Mouse (Mus musculus) hindbrain, embryonic 16.5 days (tissue): ENCODE measurements around the gene Cdk17. TPM values are rescaled to one million over a fixed set of nuclear protein-coding genes. Genes with fewer than 3 reads are reported as not detected.

Experiments used
- ATAC-seq: fragments of 200-750 bp; cut with Nextera tagmentation; 2 replicates; pipeline ENCODE4 v1.8.0; 2017; ENCODE audit warnings: moderate TSS enrichment, moderate library complexity
- H3K27ac ChIP-seq: fragments of 300-500 bp; sonication (generic); 2 replicates; pipeline ENCODE4 v1.5.1; 2014; ENCODE audit warnings: low read depth, mild to moderate bottlenecking, control low read depth, low read length, moderate library complexity
- H3K27me3 ChIP-seq: fragments of 300-500 bp; sonication (generic); replicated peaks from 2 replicates; pipeline ENCODE4 v1.6.1; 2014; ENCODE audit warnings: low read length; ENCODE audit not compliant: control insufficient read depth, insufficient read depth
- H3K36me3 ChIP-seq: fragments of 300-500 bp; sonication (generic); 2 replicates; pipeline ENCODE4 v1.6.1; 2014; ENCODE audit warnings: mild to moderate bottlenecking, low read length, moderate library complexity, mixed read lengths; ENCODE audit not compliant: control insufficient read depth, insufficient read depth
- H3K4me1 ChIP-seq: fragments of 300-500 bp; sonication (generic); 2 replicates; pipeline ENCODE4 v1.6.1; 2014; ENCODE audit warnings: low read depth, low read length; ENCODE audit not compliant: control insufficient read depth, insufficient read depth
- H3K4me2 ChIP-seq: fragments of 300-500 bp; sonication (generic); 2 replicates; pipeline ENCODE4 v1.6.1; 2014; ENCODE audit warnings: mild to moderate bottlenecking, low read length, control low read depth, moderate library complexity
- H3K4me3 ChIP-seq: fragments of 300-500 bp; sonication (generic); 2 replicates; pipeline ENCODE4 v1.5.1; 2014; ENCODE audit warnings: mild to moderate bottlenecking, low read length, control low read depth, moderate library complexity
- H3K9ac ChIP-seq: fragments of 300-500 bp; sonication (generic); 2 replicates; pipeline ENCODE4 v1.6.1; 2014; ENCODE audit warnings: low read depth, mild to moderate bottlenecking, control low read depth, low read length, moderate library complexity
- H3K9me3 ChIP-seq: fragments of 300-500 bp; sonication (generic); 2 replicates; pipeline ENCODE4 v1.6.1; 2014; ENCODE audit warnings: mild to moderate bottlenecking, low read length, moderate library complexity; ENCODE audit not compliant: control insufficient read depth
- WGBS: fragments of 180-500 bp; shearing (Covaris S2); extraction: QIAGEN DNeasy Blood & Tissue Kit; methylation state at CpG from one replicate; pipeline ENCODE4 v1.1.7; 2014; 5-methylcytosine and 5-hydroxymethylcytosine counted together
- polyA plus RNA-seq: library from polyadenylated mRNA; unstranded; fragments of >200 nt; fragmentation: Nextera tagmentation; extraction: Ambion mirVana; gene quantifications from 2 replicates; pipeline ENCODE4 v1.2.1, GENCODE M21; 2015

Cdk17 gene
- polyA plus RNA-seq, 1 experiment from 2014 or later: 31.6 TPM

DNA sequence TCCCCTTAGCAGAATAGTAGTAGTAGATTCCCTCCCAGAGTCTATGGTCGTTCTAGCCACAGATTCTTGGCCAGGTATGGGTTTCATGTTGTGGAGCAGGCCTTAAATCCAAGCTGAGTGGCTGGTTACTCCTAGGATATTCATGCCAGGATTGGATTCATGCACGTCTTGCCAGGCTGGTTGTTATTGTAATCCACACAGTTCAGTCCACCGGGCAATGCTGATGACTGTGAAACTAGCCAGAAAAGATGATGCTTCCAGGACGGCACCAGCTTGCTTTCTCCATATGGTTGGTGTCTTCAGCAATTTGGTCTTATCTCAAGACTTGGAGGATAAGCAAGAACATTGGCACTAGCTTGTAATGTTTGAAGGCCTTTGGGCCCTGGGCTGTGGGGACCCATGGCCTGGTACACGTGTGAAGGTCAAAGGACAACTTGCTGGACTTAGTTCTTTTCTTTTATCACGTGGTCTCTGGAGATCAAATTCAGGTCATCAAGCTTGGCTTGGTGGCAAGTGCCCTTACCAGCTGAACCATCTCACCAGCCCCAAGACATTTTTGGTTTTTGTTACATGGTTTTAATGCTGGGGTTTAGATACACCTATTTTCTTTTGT lies 41.3 kb downstream of the Cdk17 start:
- H3K9ac ChIP-seq: no peak overlapping the region
- 87% methylated on average over 6 of the region's 6 CpGs for WGBS
- no peak overlapping the region for H3K4me3 ChIP-seq
- no peaks in the 10 kb centered on the region for H3K36me3 ChIP-seq
- ATAC-seq: no peak
- H3K9me3 ChIP-seq: no peaks in the 10 kb centered on the region
- H3K4me1 ChIP-seq: peaks cover 4% of the 10 kb centered on the region; the same call in 1 of the 2 replicates
- no peak overlapping the region for H3K27ac ChIP-seq
- H3K27me3 ChIP-seq: no peaks in the 10 kb centered on the region
- H3K4me2 ChIP-seq: no peak overlapping the region

GRCm38 (mm10) chr10:93205287-93205956 lies 44.7 kb downstream of the Cdk17 start:
- no peak overlapping the region for H3K9ac ChIP-seq
- WGBS: 69% methylated on average over 4 of the region's 4 CpGs
- H3K36me3 ChIP-seq: peaks cover 3% of the 10 kb centered on the region; the same call in 1 of the 2 replicates
- no peak overlapping the region for H3K4me2 ChIP-seq
- H3K27me3 ChIP-seq: no peaks in the 10 kb centered on the region
- no peak overlapping the region for H3K27ac ChIP-seq
- no peak overlapping the region for H3K4me3 ChIP-seq
- H3K9me3 ChIP-seq: no peaks in the 10 kb centered on the region
- no peaks in the 10 kb centered on the region for H3K4me1 ChIP-seq
- no peak for ATAC-seq

- Histone ChIP-seq H3K9ac (no peak overlapping the region), H3K4me3 (no peak overlapping the region), H3K9me3 (no peaks in the 10 kb centered on the region), H3K27ac (no peak overlapping the region), H3K4me2 (no peak overlapping the region), H3K27me3 (no peaks in the 10 kb centered on the region), H3K36me3 (peaks cover 5% of the 10 kb centered on the region), H3K4me1 (no peaks in the 10 kb centered on the region)
- WGBS: 86% methylated on average over 5 of the region's 5 CpGs
- ATAC-seq: no peak
These were observed 46.5 kb downstream of the Cdk17 start for GRCm38 (mm10) chr10:93207176-93207575.

GRCm38 (mm10) chr10:93212699-93213098 lies 52.0 kb downstream of the Cdk17 start:
- ATAC-seq: no peak
- H3K4me2 ChIP-seq: no peak overlapping the region
- no peaks in the 10 kb centered on the region for H3K4me1 ChIP-seq
- H3K9me3 ChIP-seq: no peaks in the 10 kb centered on the region
- no peak overlapping the region for H3K27ac ChIP-seq
- peaks cover 26% of the 10 kb centered on the region for H3K36me3 ChIP-seq
- no peak overlapping the region for H3K4me3 ChIP-seq
- 94% methylated on average over 2 of the region's 2 CpGs for WGBS
- H3K27me3 ChIP-seq: no peaks in the 10 kb centered on the region
- H3K9ac ChIP-seq: no peak overlapping the region

GRCm38 (mm10) chr10:93213339-93213738 lies 52.7 kb downstream of the Cdk17 start:
- H3K9ac ChIP-seq: no peak overlapping the region
- H3K4me1 ChIP-seq: no peaks in the 10 kb centered on the region
- no peaks in the 10 kb centered on the region for H3K27me3 ChIP-seq
- WGBS: 88% methylated on average over 7 of the region's 7 CpGs
- no peak for ATAC-seq
- H3K4me2 ChIP-seq: no peak overlapping the region
- no peak overlapping the region for H3K4me3 ChIP-seq
- H3K9me3 ChIP-seq: no peaks in the 10 kb centered on the region
- H3K27ac ChIP-seq: no peak overlapping the region
- H3K36me3 ChIP-seq: peaks cover 29% of the 10 kb centered on the region

DNA sequence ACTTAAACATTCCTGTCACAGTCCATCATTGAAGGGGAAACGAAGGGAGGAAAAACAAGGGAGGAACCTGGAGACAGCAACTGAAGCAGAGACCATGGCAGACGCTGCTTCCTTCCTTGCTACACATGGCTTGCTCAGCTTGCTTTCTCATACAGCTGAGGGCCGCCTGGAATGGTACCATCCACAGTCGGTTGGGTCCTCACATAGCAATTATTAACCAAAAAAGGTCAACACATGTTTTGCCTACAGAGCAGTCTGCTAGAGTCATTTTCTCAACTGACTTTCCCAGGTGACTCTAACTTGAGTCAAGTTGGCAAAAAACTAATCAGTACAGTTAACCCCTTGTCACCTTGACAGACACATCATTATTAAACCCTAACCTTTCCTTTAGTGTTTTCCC lies 53.6 kb downstream of the Cdk17 start:
- WGBS: 65% methylated on average over 4 of the region's 4 CpGs
- peaks cover 26% of the 10 kb centered on the region for H3K36me3 ChIP-seq
- H3K4me2 ChIP-seq: no peak overlapping the region
- H3K4me3 ChIP-seq: no peak overlapping the region
- ATAC-seq: no peak
- H3K9me3 ChIP-seq: no peaks in the 10 kb centered on the region
- no peaks in the 10 kb centered on the region for H3K27me3 ChIP-seq
- no peak overlapping the region for H3K9ac ChIP-seq
- no peak overlapping the region for H3K27ac ChIP-seq
- H3K4me1 ChIP-seq: no peaks in the 10 kb centered on the region

DNA sequence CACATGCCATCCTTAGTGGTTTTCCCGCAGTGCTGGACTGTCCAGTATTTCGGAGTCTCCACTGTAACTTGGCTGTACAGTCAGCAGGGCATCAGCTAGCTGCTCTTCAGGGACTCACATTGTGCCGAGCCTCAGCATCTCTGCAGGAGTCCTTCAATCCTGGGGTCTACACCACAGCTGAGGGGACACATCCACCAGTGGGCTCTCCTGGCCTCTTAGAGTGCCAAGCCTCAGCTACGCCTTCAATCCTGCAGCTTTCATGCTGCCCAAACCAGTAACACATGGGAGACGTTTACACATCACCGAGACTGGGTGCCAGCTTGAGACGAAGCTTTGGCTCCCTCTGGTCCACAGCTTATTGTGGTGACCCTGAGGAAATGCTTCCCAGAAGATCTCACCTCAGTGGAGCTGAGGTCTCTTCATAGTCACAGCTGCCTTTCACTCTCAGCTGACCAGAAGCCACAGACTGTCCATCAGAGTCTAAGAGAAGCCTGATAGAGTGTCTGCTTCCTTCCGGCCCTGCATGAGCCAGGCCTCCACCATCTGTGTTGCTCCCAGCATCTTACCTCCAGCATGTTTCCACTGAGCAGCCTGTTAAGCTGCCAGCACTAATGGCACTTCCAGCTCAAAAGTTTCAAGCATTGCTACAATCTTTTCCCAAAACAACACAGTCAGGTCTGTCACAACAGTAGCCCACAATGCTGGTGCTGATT lies 54.5 kb downstream of the Cdk17 start:
- H3K4me3 ChIP-seq: no peak overlapping the region
- H3K9me3 ChIP-seq: no peaks in the 10 kb centered on the region
- no peaks in the 10 kb centered on the region for H3K27me3 ChIP-seq
- no peaks in the 10 kb centered on the region for H3K4me1 ChIP-seq
- no peak overlapping the region for H3K4me2 ChIP-seq
- ATAC-seq: no peak
- 87% methylated on average over 8 of the region's 8 CpGs for WGBS
- H3K9ac ChIP-seq: no peak overlapping the region
- H3K27ac ChIP-seq: no peak overlapping the region
- peaks cover 26% of the 10 kb centered on the region for H3K36me3 ChIP-seq

DNA sequence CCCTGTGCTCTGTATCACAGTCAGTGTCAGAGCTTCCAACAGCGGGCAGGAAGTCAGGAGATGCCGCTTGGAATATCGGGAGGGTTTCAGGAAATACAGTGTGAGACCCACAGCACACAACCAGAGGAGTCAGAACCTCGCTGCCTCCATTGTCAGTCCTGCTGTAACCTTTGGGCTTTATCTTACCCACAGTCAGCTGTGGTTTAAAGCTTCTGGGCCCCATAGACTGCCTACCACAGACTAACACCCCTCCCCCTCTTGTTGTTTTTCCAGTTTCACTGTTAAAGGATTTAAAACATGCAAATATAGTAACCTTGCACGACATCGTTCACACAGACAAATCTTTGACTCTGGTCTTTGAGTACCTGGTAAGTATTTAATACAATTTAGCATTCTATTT lies 65.1 kb downstream of the Cdk17 start:
- ATAC-seq: no peak
- H3K4me1 ChIP-seq: no peaks in the 10 kb centered on the region
- no peak overlapping the region for H3K9ac ChIP-seq
- H3K9me3 ChIP-seq: no peaks in the 10 kb centered on the region
- peaks cover 13% of the 10 kb centered on the region for H3K36me3 ChIP-seq
- no peaks in the 10 kb centered on the region for H3K27me3 ChIP-seq
- H3K27ac ChIP-seq: no peak overlapping the region
- 85% methylated on average over 6 of the region's 6 CpGs for WGBS
- H3K4me2 ChIP-seq: no peak overlapping the region
- H3K4me3 ChIP-seq: no peak overlapping the region

DNA sequence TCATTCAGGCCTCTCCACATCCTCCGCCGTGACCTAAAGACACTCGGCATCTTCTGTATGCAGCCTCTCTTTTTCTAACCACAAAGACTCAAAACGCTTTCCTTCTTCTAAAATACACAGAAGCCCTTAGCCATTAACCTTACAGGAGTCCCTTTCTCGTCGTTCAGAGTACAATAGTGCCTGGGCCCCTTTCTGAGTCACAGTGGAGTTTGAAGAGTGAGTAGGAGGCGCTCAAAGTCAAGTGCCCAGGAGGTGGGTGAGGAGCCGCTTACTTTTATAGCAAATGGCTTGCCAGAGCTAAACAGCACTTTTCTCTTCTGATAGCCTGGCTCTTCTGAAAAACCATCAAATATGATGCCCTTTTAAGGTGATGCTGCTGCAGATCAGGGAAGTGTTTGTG lies 67.2 kb downstream of the Cdk17 start:
- Histone ChIP-seq H3K27me3 (no peaks in the 10 kb centered on the region), H3K4me2 (no peak overlapping the region), H3K9ac (no peak overlapping the region), H3K36me3 (peaks cover 15% of the 10 kb centered on the region), H3K4me3 (no peak overlapping the region), H3K9me3 (no peaks in the 10 kb centered on the region), H3K27ac (no peak overlapping the region), H3K4me1 (no peaks in the 10 kb centered on the region)
- ATAC-seq: no peak
- 61% methylated on average over 8 of the region's 8 CpGs for WGBS
